Mouse (Mus musculus): ENCODE measurements around the gene Pltp.

The Pltp gene

DNA sequence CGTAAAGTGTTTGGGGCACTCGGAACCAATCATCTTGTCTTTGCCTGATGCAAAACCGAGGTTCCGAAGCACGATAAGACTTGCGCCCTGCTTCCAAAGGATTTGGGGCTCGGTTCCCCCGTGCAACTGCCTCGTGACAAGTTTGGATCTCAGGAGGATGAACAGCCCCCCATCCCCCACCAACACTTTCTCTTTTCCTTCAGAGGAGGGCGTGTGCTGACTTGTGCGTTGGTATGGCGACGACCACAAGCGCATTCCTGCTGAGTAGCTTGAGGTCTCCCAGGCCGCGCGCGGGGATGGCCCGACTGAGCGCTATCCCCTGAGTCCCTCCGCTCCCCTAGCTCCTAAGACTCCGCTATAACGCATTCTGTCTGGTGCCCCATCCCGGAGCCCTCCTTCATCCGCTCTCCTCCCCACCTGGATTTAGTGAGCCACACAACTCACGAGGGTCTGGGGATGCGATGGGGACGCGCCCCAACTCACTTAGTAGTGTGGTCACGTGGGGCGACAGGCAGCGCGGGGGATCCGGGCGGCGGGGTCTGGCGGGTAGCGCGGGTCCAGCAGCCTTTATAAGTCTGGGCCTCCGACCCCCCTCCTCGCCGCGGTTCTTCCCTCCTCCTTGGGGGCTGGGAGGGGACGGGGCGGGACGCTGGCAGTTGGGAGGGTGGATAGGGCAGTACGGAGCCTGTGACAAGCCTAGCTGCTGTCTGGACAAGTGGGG lies at the start of gene Pltp:
Pltp (minus strand) TSS at position 611 of the 721 bp plus-strand sequence.
- peak; percentile 55 to 58 for DNase-seq (ENCODE audit: low spot score in 2 of 2)

GRCm38 (mm10) chr2:164906071-164906470 lies 48.6 kb upstream of the Pltp start:
- no peak for DNase-seq (ENCODE audit: low spot score in 2 of 2)

DNA sequence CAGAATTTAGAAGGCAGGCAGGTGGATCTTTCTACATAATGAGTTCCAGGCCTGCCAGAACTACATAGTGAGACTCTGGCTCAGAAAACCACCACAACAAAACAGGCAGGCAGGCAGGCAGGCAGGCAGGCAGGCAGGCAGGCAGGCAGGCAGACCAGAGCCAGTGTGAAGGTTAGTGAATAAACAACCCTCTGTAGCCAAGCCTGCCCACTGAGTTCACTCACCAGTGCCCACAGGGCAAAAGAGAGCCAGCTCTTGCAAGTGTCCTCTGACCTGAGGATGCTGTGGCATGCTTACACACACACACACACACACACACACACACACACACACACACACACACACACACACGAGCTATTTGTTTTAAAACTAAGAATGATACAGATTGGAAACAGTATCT lies 46.0 kb upstream of the Pltp start:
- DNase-seq (ENCODE audit: low spot score in 2 of 2) = no peak

- no peak for DNase-seq (ENCODE audit: low spot score in 2 of 2)
Observed at GRCm38 (mm10) chr2:164901380-164901779, 43.9 kb upstream of the Pltp start.

- no peak for DNase-seq (ENCODE audit: low spot score in 2 of 2)
Observed at GRCm38 (mm10) chr2:164899723-164900459, 42.4 kb upstream of the Pltp start.

DNA sequence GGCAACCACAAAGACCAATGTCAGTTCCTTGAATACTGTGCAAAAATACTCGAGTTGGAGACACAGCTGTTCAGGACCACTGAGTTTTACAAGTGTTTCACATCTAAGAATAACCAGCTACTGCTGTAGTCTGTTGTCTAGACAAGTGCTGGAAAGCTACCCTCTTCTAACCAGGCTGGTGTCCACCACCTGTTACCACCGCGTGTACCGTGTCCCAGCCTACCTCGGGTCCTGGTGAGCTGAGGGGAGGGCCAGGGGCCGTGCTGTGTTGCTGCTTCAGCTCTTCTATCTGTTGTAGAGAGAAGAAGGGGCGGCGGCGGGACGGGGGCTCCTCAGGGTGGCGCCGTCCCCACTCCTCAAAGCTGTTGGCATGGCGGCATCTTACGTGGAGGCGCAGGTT lies 41.5 kb upstream of the Pltp start:
- DNase-seq (ENCODE audit: low spot score in 2 of 2) = no peak

DNA sequence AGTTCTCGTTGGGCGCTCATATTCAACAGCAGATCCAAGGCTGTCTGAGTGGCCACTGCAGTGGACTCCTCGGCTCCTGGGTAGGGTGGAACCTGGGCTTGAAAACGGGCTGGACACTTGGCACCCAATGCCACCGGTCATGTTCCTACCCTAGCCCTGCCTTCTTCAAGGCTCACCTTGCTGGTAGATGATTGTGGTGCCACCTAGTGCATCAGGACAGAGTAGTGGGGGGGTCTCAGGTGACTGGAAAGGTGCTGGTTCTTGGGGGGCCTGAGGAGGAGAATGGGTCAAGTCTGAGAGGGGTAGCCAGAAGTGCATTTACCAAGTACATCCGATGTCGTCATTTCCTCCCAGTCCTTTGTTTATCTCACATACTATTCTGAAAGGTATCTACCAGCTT lies 40.5 kb upstream of the Pltp start:
- DNase-seq (ENCODE audit: low spot score in 2 of 2) = no peak

DNA sequence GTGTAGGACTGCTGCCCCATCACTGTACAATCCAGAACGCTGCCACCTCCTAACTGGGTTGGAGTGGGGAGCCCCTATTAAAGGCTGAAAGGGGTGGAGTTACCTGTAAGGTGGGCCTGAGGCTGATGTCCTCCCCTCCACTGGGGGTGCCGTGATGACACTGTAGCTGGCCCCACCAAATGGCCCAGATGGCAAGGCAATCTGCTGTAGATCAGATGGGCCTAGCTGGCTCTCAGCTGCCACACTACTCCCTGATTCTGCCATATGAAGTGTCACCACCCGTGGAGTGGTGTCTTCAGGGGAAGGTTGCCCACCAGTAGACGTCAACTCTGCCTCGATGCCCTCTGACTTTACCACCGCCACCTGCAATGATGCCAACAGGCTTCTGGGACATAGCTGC lies 38.4 kb upstream of the Pltp start:
- DNase-seq (ENCODE audit: low spot score in 2 of 2) = no peak

DNA sequence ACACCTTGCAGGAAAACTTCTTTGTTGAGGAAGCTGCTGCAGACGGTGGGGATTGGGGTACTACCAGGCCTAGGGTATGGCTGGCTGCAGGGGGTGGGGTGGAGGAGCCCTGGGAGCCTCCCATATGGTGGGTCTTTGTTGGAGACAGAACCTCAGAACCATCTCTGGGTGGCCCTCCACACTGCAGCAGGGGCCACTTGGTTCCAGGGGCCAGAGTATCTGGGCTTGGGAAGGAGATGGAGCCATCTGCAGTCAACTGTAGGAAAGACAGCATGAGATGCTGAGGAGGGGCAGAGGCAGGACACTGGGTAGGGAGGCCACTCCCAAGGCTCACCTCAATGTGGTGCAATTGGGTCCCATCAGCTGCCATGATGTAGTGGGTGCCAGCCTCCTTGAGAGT lies 37.1 kb upstream of the Pltp start:
- no peak for DNase-seq (ENCODE audit: low spot score in 2 of 2)

GRCm38 (mm10) chr2:164894048-164894447 lies 36.5 kb upstream of the Pltp start:
- DNase-seq (ENCODE audit: low spot score in 2 of 2) = no peak

DNA sequence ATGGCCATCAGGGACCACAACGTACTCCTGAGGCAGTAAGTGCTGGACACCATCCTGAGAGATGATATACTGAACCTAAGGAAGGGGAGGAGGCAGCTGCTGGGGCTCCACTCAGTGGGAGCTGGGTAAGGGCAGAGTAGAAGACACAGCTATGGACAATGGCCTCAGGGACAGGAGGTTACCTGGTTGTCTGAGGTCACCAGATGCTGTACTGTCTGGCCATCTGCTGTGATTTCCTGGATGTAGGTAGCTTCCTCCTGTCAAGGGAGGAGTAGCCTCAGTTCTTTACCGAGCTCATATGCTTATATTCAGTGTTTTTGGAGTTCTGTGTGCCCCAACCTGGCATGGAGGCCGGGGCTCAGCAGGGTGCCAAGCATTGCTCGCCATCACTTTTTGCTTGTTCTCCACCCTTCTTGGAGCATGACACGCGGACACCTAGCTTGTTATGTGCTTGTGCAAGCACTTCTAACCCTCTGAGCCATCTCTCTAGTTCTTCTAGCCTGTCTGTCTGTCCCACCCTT lies 35.2 kb upstream of the Pltp start:
- no peak for DNase-seq (ENCODE audit: low spot score in 2 of 2)

DNA sequence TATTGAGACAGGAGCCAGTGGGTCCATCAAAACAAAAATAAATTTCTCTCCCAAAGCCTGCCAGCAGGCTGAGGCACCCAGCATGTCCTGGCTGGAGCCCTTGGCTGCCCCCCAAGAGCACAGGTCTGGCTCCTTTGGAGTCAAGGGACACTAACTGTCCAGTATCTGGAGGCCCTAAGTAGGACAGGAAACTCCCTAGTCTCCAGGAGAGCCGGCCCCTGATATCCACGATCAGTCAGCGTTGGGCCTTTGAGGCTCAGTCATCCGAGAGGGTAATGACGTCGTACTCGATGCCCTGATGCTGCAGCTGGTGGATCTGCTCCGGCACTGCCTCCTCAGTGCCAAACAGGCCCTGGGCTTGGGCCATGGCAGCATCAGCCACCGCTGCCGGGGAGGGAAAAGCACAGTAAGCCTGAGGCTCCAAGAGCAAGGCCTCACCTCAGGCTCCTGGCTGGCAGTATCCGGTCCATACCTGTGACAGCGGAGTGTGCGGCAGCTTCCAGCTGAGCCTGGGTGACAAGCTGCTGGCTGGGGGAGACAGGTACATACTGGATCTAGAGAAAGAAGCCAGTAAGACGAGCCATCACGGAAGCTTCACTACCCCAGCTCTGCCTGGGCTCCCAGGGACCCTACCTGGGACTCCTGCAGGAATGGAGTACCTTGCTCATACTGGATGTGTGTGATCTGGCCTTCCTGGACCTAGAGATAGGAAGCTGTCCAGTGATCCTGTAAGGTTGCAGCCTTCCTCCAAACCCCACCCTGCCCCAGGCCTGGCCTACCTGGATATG lies 34.6 kb upstream of the Pltp start:
- DNase-seq (ENCODE audit: low spot score in 2 of 2) = no peak

- no peak for DNase-seq (ENCODE audit: low spot score in 2 of 2)
Observed at GRCm38 (mm10) chr2:164891056-164891834, 33.7 kb upstream of the Pltp start.

GRCm38 (mm10) chr2:164890411-164891049 lies 33.0 kb upstream of the Pltp start:
- no peak for DNase-seq (ENCODE audit: low spot score in 2 of 2)

GRCm38 (mm10) chr2:164889960-164890359 lies 32.4 kb upstream of the Pltp start:
- DNase-seq (ENCODE audit: low spot score in 2 of 2) = no peak

- no peak for DNase-seq (ENCODE audit: low spot score in 2 of 2)
Observed at GRCm38 (mm10) chr2:164888996-164889395, 31.5 kb upstream of the Pltp start.

GRCm38 (mm10) chr2:164886617-164887016 lies 29.1 kb upstream of the Pltp start:
- no peak for DNase-seq (ENCODE audit: low spot score in 2 of 2)

GRCm38 (mm10) chr2:164885788-164886187 lies 28.3 kb upstream of the Pltp start:
- peak in 1 of 2 experiments; percentile 30 for DNase-seq (ENCODE audit: low spot score in 2 of 2)

GRCm38 (mm10) chr2:164882619-164883018 lies 25.1 kb upstream of the Pltp start:
- no peak for DNase-seq (ENCODE audit: low spot score in 2 of 2)

DNA sequence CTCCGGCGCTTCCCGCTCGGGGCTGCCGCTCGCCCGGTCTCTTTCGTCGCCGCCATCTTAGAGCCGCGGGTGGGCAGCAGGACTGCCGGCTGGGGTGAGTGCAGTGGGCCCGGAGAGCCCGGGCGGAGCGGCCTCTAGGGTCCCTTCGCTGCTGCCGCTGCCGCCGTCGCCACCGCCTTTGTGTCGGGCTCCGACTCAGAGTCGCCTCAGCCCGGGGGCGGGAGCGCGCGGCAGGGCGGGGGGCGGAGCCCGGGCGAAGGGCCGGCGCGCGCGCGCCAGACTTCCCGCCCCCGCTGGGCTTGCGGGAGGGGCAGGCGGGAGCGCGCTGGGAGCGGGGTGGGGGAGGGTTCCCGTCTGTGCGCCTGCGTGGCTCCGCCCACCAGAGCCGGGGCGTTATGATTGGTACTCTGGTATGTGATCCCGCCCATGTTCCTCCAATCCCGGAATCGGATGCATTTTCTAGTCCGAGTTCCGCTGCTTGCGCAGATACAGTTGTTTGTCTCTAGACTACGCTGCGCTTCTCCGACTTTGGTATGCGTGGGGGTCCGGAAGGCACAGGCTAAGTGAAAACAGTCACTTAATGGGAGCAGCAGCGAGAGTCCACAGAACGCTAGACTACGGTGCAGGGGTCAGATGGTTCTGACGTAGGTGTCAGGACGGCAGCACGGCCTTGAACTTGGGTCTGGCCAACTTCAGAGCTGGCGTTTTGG lies 22.2 kb upstream of the Pltp start:
- peak; percentile 84 to 91 for DNase-seq (ENCODE audit: low spot score in 2 of 2)
